Mouse (Mus musculus): Measurements from ENCODE around the gene Aunip. TPM values are rescaled to one million over a fixed set of nuclear protein-coding genes. Genes with fewer than 3 reads are reported as not detected.
A peak's percentile ranks its signal among the peaks of the same experiment; 100 is the strongest.

The Aunip gene
- polyA plus RNA-seq, 1 experiment from 2014 or later: 3.8 TPM

- Histone ChIP-seq H3K4me1 (replicated peaks; ENCODE audit: control insufficient read depth, insufficient read depth, low read length) (no peaks in the 10 kb centered on the region), H3K9me3 (ENCODE audit: control insufficient read depth) (no peaks in the 10 kb centered on the region), H3K27me3 (replicated peaks; ENCODE audit: control insufficient read depth, insufficient read depth, low read length) (no peaks in the 10 kb centered on the region), H3K27ac (ENCODE audit: low read depth, low read length) (no peak overlapping the region; the same call in 1 of the 2 replicates), H3K36me3 (ENCODE audit: control insufficient read depth, insufficient read depth) (peaks cover 17% of the 10 kb centered on the region), H3K4me2 (replicated peaks; ENCODE audit: low read depth) (no peak overlapping the region), H3K9ac (ENCODE audit: low read depth, low read length) (no peak overlapping the region), H3K4me3 (ENCODE audit: low read depth, low read length) (no peak overlapping the region)
- no peak for ATAC-seq
- TF ChIP-seq CTCF (IDR thresholded peaks at IDR 0.05; ENCODE audit: low read depth): no peak
- 89% methylated on average over 10 of the region's 10 CpGs for WGBS
These were observed 28.3 kb downstream of the Aunip start for GRCm38 (mm10) chr4:134538997-134539580.

GRCm38 (mm10) chr4:134542726-134543125, 31.9 kb downstream of the Aunip start:
- H3K27ac ChIP-seq (ENCODE audit: low read depth, low read length): no peak overlapping the region
- no peaks in the 10 kb centered on the region for H3K4me1 ChIP-seq (replicated peaks; ENCODE audit: control insufficient read depth, insufficient read depth, low read length)
- H3K9ac ChIP-seq (ENCODE audit: low read depth, low read length): no peak overlapping the region
- TF ChIP-seq CTCF (IDR thresholded peaks at IDR 0.05; ENCODE audit: low read depth): no peak
- no peaks in the 10 kb centered on the region for H3K9me3 ChIP-seq (ENCODE audit: control insufficient read depth)
- H3K4me3 ChIP-seq (ENCODE audit: low read depth, low read length): no peak overlapping the region
- no peak overlapping the region for H3K4me2 ChIP-seq (replicated peaks; ENCODE audit: low read depth)
- ATAC-seq: no peak
- H3K27me3 ChIP-seq (replicated peaks; ENCODE audit: control insufficient read depth, insufficient read depth, low read length): no peaks in the 10 kb centered on the region
- WGBS: 95% methylated on average over 9 of the region's 9 CpGs
- peaks cover 26% of the 10 kb centered on the region for H3K36me3 ChIP-seq (ENCODE audit: control insufficient read depth, insufficient read depth)

- H3K4me3 ChIP-seq (ENCODE audit: low read depth, low read length): no peak overlapping the region
- no peaks in the 10 kb centered on the region for H3K4me1 ChIP-seq (replicated peaks; ENCODE audit: control insufficient read depth, insufficient read depth, low read length)
- H3K9me3 ChIP-seq (ENCODE audit: control insufficient read depth): no peaks in the 10 kb centered on the region
- 4% methylated on average over 5 of the region's 5 CpGs for WGBS
- no peak overlapping the region for H3K9ac ChIP-seq (ENCODE audit: low read depth, low read length)
- peaks cover 26% of the 10 kb centered on the region for H3K36me3 ChIP-seq (ENCODE audit: control insufficient read depth, insufficient read depth)
- H3K27ac ChIP-seq (ENCODE audit: low read depth, low read length): no peak overlapping the region
- peak; percentile 58 for ATAC-seq
- no peaks in the 10 kb centered on the region for H3K27me3 ChIP-seq (replicated peaks; ENCODE audit: control insufficient read depth, insufficient read depth, low read length)
- peak; percentile 99 for TF ChIP-seq CTCF (IDR thresholded peaks at IDR 0.05; ENCODE audit: low read depth)
- no peak overlapping the region for H3K4me2 ChIP-seq (replicated peaks; ENCODE audit: low read depth)
These were observed 32.5 kb downstream of the Aunip start for GRCm38 (mm10) chr4:134543261-134543660.

GRCm38 (mm10) chr4:134546814-134547705, 36.3 kb downstream of the Aunip start:
- ATAC-seq: no peak

GRCm38 (mm10) chr4:134548169-134548938, 37.6 kb downstream of the Aunip start:
- ATAC-seq: no peak

More at GRCm38 (mm10) chr4:134546814-134547705, 36.3 kb downstream of the Aunip start:
- peaks cover 5% of the 10 kb centered on the region; the same call in 1 of the 2 replicates for H3K9me3 ChIP-seq (ENCODE audit: control insufficient read depth)
- no peak for TF ChIP-seq CTCF (IDR thresholded peaks at IDR 0.05; ENCODE audit: low read depth)
- peaks cover 19% of the 10 kb centered on the region; the same call in 1 of the 2 replicates for H3K36me3 ChIP-seq (ENCODE audit: control insufficient read depth, insufficient read depth)
- H3K4me3 ChIP-seq (ENCODE audit: low read depth, low read length): no peak overlapping the region
- no peaks in the 10 kb centered on the region for H3K27me3 ChIP-seq (replicated peaks; ENCODE audit: control insufficient read depth, insufficient read depth, low read length)
- H3K4me1 ChIP-seq (replicated peaks; ENCODE audit: control insufficient read depth, insufficient read depth, low read length): no peaks in the 10 kb centered on the region
- no peak overlapping the region for H3K4me2 ChIP-seq (replicated peaks; ENCODE audit: low read depth)
- no peak overlapping the region; the same call in 1 of the 2 replicates for H3K27ac ChIP-seq (ENCODE audit: low read depth, low read length)
- H3K9ac ChIP-seq (ENCODE audit: low read depth, low read length): no peak overlapping the region
- 64% methylated on average over 9 of the region's 9 CpGs for WGBS

More at GRCm38 (mm10) chr4:134548169-134548938, 37.6 kb downstream of the Aunip start:
- Histone ChIP-seq H3K27ac (ENCODE audit: low read depth, low read length) (no peak overlapping the region), H3K9me3 (ENCODE audit: control insufficient read depth) (peaks cover 5% of the 10 kb centered on the region; the same call in 1 of the 2 replicates), H3K9ac (ENCODE audit: low read depth, low read length) (no peak overlapping the region), H3K4me3 (ENCODE audit: low read depth, low read length) (no peak overlapping the region), H3K27me3 (replicated peaks; ENCODE audit: control insufficient read depth, insufficient read depth, low read length) (no peaks in the 10 kb centered on the region), H3K4me1 (replicated peaks; ENCODE audit: control insufficient read depth, insufficient read depth, low read length) (no peaks in the 10 kb centered on the region), H3K4me2 (replicated peaks; ENCODE audit: low read depth) (no peak overlapping the region), H3K36me3 (ENCODE audit: control insufficient read depth, insufficient read depth) (peaks cover 12% of the 10 kb centered on the region; the same call in 1 of the 2 replicates)
- 0 out of 2 replicates have a peak, but pooled peaks have one; percentile 11 for TF ChIP-seq CTCF (IDR thresholded peaks at IDR 0.05; ENCODE audit: low read depth)
- 66% methylated on average over 18 of the region's 18 CpGs for WGBS
